Mouse (Mus musculus) retina, embryonic 14.5 days (tissue): ENCODE measurements around the gene Tmtc1.

Experiments used
- DNase-seq: peaks from one replicate; pipeline ENCODE4 v3.0.0-alpha.2; 2015; ENCODE audit warnings: low spot score

Tmtc1 gene

GRCm38 (mm10) chr6:148371223-148371622 lies 73.0 kb downstream of the Tmtc1 start:
- no peak for DNase-seq

DNA sequence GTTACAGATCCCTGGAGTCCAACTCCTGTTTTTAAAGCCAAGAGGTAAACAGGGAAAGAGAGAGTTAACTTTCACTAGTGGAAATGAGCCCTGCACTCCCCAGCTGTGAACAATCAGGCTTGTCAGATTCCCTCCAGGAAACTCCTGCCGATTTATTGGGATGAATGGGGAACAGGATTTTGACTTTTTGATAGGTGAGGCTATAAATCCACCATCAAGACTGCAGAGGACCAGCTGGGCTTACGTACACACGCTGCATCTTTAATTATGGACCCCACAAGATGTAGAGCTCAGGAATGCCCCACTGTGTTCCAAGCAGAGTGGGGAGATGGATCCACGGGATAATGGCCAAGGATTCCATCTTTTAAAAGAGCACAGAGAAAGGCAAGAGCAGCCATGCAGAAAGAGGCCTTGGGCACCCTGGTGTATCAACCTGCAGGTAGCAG lies 77.1 kb downstream of the Tmtc1 start:
- no peak for DNase-seq

DNA sequence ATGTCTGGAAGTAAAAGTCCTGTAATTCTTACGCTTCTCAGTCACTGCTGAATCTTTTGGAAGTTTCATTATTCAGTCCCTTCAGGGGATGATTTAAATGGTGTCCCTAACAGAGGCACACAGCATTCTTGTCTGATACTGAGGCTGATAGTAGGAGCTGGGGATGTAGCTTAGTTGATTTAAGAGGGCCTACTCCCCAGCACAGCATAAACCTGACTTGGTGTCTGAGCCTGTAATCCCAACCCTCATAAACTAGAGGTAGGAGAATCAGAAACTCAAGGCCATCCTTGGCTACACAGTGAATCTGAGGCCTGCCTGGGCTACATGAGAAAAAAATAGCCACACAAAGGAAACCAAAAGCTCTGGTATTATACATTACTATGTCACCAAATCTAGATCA lies 77.6 kb downstream of the Tmtc1 start:
- no peak for DNase-seq

GRCm38 (mm10) chr6:148363162-148363561 lies 81.0 kb downstream of the Tmtc1 start:
- no peak for DNase-seq

DNA sequence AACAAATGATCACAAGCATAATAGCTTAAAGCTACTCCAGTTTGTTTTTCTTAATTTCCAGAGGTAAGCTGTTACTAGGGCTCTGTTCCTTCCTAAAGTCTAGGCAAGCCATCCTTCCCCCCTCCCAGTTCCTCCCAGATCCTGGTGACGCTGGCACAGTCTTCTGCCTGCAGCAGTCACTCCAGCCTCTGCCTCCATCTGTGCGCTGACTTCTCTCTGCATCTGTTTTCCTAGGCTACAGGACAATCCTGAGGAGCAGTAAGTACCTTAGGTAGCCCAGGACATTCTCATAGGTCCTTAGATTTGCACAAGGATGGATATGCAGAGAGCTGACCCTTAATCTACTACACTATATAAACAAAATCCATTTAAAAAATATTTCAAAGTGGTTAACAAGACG lies 81.7 kb downstream of the Tmtc1 start:
- no peak for DNase-seq

- DNase-seq: no peak
Observed at GRCm38 (mm10) chr6:148359348-148359905, 84.8 kb downstream of the Tmtc1 start.

- DNase-seq: peak; percentile 33
Observed at GRCm38 (mm10) chr6:148358580-148359246, 85.5 kb downstream of the Tmtc1 start.

GRCm38 (mm10) chr6:148356141-148356540 lies 88.0 kb downstream of the Tmtc1 start:
- DNase-seq: no peak

DNA sequence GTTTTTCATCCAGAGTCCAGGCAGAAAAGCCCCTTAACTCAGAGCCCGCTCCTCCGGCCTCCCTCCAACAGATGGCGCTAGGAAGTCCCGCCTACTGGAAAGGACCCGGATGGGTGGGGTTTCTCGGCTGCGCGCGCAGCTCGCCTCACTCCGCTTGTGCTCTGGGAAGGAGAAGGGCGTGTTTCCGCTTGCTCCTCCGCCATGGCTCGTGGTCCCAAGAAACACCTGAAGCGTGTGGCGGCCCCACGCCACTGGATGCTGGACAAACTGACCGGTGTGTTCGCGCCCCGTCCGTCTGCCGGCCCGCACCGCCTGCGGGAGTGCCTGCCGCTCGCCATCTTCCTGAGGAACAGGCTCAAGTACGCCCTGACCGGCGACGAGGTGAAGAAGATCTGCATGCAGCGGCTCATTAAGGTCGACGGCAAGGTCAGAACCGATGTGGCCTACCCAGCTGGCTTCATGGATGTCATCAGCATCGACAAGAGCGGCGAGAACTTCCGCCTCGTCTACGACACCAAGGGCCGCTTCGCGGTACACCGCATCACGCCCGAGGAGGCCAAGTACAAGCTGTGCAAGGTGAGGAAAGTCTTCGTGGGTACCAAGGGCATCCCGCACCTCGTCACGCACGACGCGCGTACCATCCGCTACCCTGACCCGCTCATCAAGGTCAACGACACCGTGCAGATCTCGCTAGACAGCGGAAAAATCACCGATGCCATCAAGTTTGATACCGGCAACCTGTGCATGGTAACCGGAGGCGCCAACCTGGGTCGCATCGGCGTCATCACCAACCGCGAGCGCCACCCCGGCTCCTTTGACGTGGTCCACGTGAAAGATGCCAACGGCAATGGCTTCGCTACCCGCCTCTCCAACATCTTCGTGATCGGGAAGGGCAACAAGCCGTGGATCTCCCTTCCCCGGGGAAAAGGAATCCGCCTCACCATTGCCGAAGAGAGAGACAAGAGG lies 89.4 kb downstream of the Tmtc1 start:
- peak; percentile 77 for DNase-seq

DNA sequence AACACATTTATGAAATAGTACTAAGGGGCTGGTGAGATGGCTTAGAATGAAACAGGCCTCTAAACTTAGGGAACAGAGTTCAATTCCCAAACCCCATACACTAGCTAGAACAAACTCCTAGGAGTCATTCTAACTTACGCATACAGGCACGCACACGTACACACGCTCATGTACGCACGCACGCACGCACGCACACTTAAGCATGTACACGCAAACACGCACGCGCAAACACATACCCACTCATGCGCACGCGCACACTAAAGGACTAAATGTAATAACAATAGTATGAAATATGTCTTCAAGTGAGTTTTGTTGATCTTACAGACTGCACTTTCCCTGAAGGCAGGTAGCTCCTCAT lies 90.1 kb downstream of the Tmtc1 start:
- no peak for DNase-seq

DNA sequence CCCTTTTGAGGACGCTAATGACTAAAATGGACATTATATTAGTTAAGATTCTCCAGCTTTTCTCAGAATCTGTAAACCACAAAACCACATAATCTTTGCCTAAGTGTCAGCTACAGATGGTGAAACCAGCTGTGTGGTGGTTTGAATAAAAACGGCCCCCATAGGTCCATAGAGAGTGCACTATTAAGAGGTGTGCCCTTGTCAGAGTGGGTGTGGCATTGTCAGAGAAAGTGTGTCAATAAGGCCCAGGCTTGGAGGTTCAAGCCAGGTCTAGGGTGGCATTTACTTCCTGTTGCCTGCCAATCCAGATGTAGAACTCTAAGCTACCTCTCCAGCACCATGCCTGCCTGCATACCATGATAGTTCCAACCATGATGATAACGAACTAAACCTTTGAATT lies 99.2 kb downstream of the Tmtc1 start:
- DNase-seq: no peak

GRCm38 (mm10) chr6:148342191-148342590 lies 102.0 kb downstream of the Tmtc1 start:
- no peak for DNase-seq

GRCm38 (mm10) chr6:148341765-148342164 lies 102.4 kb downstream of the Tmtc1 start:
- no peak for DNase-seq

DNA sequence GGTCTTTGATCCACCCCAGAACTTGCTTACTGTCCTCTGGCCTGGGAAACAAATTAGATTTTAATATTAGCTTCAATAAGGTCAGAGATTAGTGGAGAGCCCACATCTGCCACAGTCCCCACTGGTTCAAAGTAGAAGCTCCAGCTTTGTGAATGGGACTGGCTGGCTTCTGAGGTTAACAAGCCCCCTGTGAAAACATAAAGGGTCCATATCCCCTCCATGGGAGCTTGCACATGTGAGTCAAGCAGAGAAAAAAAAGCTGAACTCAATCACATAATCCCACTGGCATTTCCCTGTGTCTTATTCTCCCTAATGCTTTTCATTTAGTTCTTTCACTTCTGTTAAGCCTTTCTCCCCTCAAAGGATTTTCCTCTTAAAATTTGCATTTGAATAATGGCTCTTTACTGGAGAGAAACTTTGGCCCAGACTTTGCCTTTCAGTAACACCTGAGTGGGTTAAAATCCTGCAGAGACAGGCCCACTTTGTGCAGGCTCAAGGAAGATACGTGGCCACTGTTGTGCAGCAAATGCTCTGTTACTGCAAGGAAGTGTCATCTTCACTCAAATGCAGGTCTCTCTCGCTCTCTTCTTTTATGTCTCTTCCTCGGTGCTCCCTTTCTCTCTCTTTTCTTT lies 105.7 kb downstream of the Tmtc1 start:
- no peak for DNase-seq

GRCm38 (mm10) chr6:148336290-148336955 lies 107.8 kb downstream of the Tmtc1 start:
- DNase-seq: no peak

- no peak for DNase-seq
Observed at GRCm38 (mm10) chr6:148331916-148332315, 112.3 kb downstream of the Tmtc1 start.

- no peak for DNase-seq
Observed at GRCm38 (mm10) chr6:148329976-148330375, 114.2 kb downstream of the Tmtc1 start.

GRCm38 (mm10) chr6:148328928-148329327 lies 115.3 kb downstream of the Tmtc1 start:
- DNase-seq: no peak

GRCm38 (mm10) chr6:148328130-148328529 lies 116.1 kb downstream of the Tmtc1 start:
- DNase-seq: no peak

DNA sequence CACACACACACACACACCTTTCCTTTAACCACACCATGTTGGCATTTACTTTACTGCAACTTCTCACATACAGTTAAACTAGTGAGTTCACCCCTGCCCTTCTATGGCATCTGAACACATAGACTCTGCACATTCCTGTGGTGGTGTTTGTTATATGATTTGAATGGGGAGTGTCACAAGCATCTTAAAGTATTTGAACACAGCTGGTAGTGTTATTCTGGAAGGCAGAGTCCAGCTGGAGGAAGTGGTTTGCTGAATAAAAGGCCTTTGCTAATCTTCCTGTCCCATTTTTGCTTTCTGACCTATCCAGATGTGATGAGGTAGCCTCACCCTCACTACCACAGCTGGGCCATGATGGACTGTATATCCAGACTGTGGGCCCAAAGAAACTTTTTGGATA lies 125.5 kb downstream of the Tmtc1 start:
- DNase-seq: no peak

DNA sequence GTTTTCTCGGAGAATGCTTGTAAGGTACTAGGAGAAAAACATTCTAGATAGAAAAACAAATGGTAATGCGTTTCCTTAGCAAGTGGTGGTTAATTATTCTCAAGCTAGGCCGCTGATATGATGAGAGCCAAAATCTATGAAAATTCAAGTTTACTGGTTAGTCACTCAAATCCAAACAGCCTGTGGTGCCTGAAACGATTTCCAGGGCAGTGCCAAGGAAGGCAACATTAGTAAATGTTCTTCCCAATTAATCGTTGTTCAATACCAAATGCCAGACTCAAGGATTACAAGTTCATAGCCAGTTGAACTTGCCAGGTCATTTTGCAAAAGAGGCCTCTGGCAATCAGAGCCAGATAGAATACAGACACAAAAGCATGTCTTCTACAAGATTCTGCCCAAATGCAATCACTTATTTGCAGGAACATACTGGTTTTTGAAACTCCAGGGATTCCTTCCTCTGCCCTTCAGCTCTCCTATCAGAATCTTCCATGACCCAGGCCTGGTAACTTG lies 128.6 kb downstream of the Tmtc1 start:
- DNase-seq: no peak

DNA sequence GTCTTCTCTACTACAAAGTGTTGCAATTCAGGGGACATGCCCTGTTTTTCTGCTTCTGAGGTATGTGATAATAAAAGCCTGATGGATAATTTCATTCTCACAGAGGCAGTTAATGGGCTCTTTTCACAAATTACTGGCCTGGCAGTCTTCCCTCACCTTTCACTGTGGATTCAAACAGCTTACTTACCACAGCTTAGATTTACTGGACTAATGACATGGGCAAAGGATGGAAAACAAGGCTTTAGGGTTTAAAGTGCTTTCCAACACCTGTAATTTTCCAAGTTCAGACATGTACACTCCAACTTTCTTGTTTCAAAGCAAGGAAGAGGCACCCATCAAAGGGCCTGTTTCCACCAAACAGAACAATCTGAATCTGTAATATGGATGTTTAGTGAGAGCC lies 129.1 kb downstream of the Tmtc1 start:
- no peak for DNase-seq
